Mouse (Mus musculus) thymus, adult 2 months (tissue): Measurements from ENCODE around the gene Paqr4. TPM values are rescaled to one million over a fixed set of nuclear protein-coding genes. Genes with fewer than 3 reads are reported as not detected.

Experiments used
- DNase-seq: peaks from one replicate; pipeline ENCODE4 v3.0.0; 2021
- H3K27ac ChIP-seq: fragments of 200-500 bp; 2 replicates; pipeline ENCODE4 v1.5.1; 2012; ENCODE audit warnings: low read length, control low read depth; ENCODE audit not compliant: control insufficient read depth, insufficient read depth
- H3K27me3 ChIP-seq: fragments of 200-500 bp; 2 replicates; pipeline ENCODE4 v1.6.1; 2012; ENCODE audit warnings: mild to moderate bottlenecking, low read length, moderate library complexity, mixed read lengths; ENCODE audit not compliant: control insufficient read depth, insufficient read depth
- H3K36me3 ChIP-seq: fragments of 200-500 bp; 2 replicates; pipeline ENCODE4 v1.6.1; 2012; ENCODE audit warnings: mild to moderate bottlenecking, low read length, moderate library complexity; ENCODE audit not compliant: control insufficient read depth, insufficient read depth
- H3K4me1 ChIP-seq: fragments of 200-500 bp; replicated peaks from 2 replicates; pipeline ENCODE4 v1.6.1; 2012; ENCODE audit warnings: low read length; ENCODE audit not compliant: control insufficient read depth, insufficient read depth
- H3K4me3 ChIP-seq: fragments of 200-500 bp; 2 replicates; pipeline ENCODE4 v1.5.1; 2012; ENCODE audit warnings: mild to moderate bottlenecking, low read length, control low read depth, moderate library complexity; ENCODE audit not compliant: control insufficient read depth, insufficient read depth
- CTCF ChIP-seq: fragments of 200-500 bp; IDR thresholded peaks from 2 replicates; pipeline ENCODE4 v1.5.1; 2012; ENCODE audit warnings: mild to moderate bottlenecking, control low read depth, low read length, moderate library complexity, borderline replicate concordance; ENCODE audit not compliant: control insufficient read depth, poor library complexity, insufficient read depth; ENCODE audit errors: extremely low read depth
- POLR2A ChIP-seq: fragments of 200-500 bp; IDR thresholded peaks from 2 replicates; pipeline ENCODE4 v1.6.1; 2012; ENCODE audit warnings: mild to moderate bottlenecking, low read length, control low read depth, moderate library complexity; ENCODE audit not compliant: control insufficient read depth, poor library complexity, insufficient read depth; ENCODE audit errors: extremely low read depth
- WGBS: fragments of 180-500 bp; shearing (Covaris S2); methylation state at CpG from one replicate; pipeline ENCODE4 v1.1.7; 2018; 5-methylcytosine and 5-hydroxymethylcytosine counted together
- polyA plus RNA-seq: library from polyadenylated mRNA; depleted of rRNA; stranded (reverse); fragments of >200 nt; gene quantifications from 2 replicates; pipeline ENCODE4 v1.2.3, GENCODE M21; 2012

Gene Paqr4
- polyA plus RNA-seq, 1 experiment: 12.4 TPM

GRCm38 (mm10) chr17:23740136-23740584 lies 507 bp downstream of the Paqr4 start:
- TF ChIP-seq CTCF (0 out of 2 replicates have a peak, but pooled peaks have one; percentile 5), POLR2A (no peak)
- Histone ChIP-seq H3K27ac (no peak overlapping the region), H3K4me3 (peak overlapping the region; percentile 68), H3K27me3 (peaks cover 29% of the 10 kb centered on the region), H3K36me3 (no peaks in the 10 kb centered on the region), H3K4me1 (peaks cover 26% of the 10 kb centered on the region)
- WGBS: 1% methylated on average over 45 of the region's 46 CpGs
- peak; percentile 64 for DNase-seq

DNA sequence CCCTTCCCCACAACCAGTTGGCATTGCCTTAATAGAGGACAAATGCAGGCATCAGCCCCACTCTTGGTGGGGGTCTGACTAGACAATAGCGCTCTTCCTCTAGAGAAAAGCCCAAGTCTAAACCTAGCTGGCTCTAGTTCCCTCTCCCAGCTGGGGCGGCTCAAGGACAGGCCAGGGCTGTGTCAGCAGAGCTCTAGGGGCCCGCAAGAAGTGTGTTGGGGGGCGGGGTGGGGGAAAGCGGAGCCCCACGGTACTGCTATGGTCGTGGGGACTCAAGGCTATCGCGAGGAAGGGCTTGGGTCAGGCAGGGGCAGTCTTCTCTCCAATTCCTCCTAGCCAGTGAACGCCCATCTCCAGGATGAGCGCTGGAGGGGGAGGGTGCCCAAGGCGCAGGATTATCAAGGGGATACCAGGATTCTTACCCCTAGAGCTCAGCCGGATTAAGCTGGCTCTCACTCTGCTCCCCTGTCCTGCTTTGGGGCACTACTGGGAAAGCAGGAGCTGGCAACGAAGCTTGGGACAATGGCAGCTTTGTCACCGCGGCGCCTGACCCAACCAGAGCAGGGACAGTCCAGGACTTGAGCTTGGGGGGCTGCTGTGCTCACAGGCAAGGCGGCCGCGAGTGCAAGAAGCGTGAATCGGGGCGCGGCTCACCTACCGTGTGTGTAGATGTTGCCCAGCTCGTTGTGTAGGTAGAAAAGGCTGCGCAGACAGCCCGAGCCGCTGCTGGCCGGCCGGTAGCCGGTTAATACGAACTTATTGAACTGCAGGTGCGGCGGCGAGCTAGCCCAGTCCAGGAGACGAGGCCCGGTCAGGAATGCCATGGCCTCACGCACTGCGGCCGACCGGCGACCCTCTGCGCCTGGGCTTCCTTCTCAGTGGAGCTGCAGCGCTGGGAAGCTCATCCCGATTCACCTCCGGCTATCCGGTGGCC lies 1.2 kb downstream of the Paqr4 start:
- 8% methylated on average over 48 of the region's 48 CpGs for WGBS
- peaks cover 21% of the 10 kb centered on the region for H3K4me1 ChIP-seq
- peak overlapping the region; percentile 68 for H3K4me3 ChIP-seq
- no peak overlapping the region for H3K27ac ChIP-seq
- H3K36me3 ChIP-seq: no peaks in the 10 kb centered on the region
- TF ChIP-seq POLR2A (no peak), CTCF (0 out of 2 replicates have a peak, but pooled peaks have one; percentile 12)
- peaks cover 24% of the 10 kb centered on the region for H3K27me3 ChIP-seq
- DNase-seq: no peak

- no peaks in the 10 kb centered on the region for H3K36me3 ChIP-seq
- no peak for DNase-seq
- TF ChIP-seq CTCF: no peak
- TF ChIP-seq POLR2A: no peak
- 81% methylated on average over 2 of the region's 2 CpGs for WGBS
- peaks cover 21% of the 10 kb centered on the region for H3K4me1 ChIP-seq
- H3K27ac ChIP-seq: no peak overlapping the region
- H3K27me3 ChIP-seq: peaks cover 24% of the 10 kb centered on the region
- H3K4me3 ChIP-seq: no peak overlapping the region
Measured at GRCm38 (mm10) chr17:23738836-23739201, 1.8 kb downstream of the Paqr4 start.

DNA sequence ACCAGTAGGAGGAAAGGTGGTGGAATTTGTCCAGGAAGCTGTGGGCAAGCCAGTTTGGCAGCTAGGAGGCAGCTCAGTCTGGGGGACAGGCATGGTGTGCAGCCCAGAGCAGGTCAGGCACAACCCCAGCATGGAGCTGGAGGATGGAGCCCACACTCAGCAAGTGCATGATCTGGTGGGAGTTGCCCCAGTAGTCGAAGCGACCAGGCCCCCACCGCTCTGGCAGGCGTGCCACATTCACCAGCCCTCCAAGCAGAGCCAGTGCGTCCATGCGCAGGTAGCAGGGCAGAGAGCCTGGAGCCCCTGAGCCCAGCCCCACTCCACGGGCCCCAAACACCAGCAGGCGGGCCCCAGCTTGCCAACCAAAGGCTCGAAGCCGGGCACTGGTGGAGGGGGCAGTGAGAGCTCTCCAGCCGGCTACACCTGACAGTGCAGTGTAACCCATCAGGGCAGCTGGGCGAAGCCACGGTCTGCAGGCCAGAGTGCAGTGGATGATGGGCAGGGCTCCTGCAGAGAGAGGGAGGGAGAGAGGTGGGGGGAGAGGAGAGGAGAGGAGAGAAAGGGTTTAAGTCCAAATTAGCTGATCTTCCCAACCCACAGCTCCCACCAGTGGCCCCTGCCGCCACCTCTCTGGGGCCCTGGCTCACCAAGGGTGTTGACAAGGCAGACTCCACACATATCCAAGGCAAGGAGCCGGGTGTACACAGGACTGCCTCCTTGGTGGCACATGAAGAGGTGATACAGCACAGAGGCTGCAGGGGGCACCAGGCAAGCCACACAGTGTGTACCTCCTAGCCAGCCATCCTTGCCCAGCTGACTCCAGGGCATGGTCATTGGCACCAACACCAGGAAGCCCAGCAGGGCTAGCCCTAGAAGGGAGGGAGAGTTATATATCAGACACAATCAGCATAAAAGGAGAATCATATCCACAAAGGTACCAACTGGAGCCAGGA lies 2.9 kb downstream of the Paqr4 start:
- Histone ChIP-seq H3K4me3 (no peak overlapping the region), H3K27ac (no peak overlapping the region), H3K27me3 (peaks cover 18% of the 10 kb centered on the region), H3K36me3 (no peaks in the 10 kb centered on the region), H3K4me1 (peaks cover 21% of the 10 kb centered on the region)
- WGBS: 89% methylated on average over 15 of the region's 15 CpGs
- DNase-seq: no peak
- TF ChIP-seq CTCF (no peak), POLR2A (no peak)

GRCm38 (mm10) chr17:23734341-23734740 lies 6.3 kb downstream of the Paqr4 start:
- Histone ChIP-seq H3K4me1 (peaks cover under 1% of the 10 kb centered on the region; the same call in 1 of the 2 replicates), H3K4me3 (no peak overlapping the region), H3K27ac (no peak overlapping the region), H3K36me3 (no peaks in the 10 kb centered on the region), H3K27me3 (peaks cover 3% of the 10 kb centered on the region; the same call in 1 of the 2 replicates)
- DNase-seq: no peak
- 93% methylated on average over 1 of the region's 1 CpGs for WGBS
- no peak for TF ChIP-seq CTCF
- no peak for TF ChIP-seq POLR2A

GRCm38 (mm10) chr17:23730441-23730840 lies 10.2 kb downstream of the Paqr4 start:
- TF ChIP-seq CTCF (no peak), POLR2A (no peak)
- Histone ChIP-seq H3K4me3 (no peak overlapping the region), H3K27ac (no peak overlapping the region), H3K4me1 (peaks cover 9% of the 10 kb centered on the region; the same call in 1 of the 2 replicates), H3K36me3 (no peaks in the 10 kb centered on the region), H3K27me3 (peaks cover 2% of the 10 kb centered on the region; the same call in 1 of the 2 replicates)
- WGBS: 79% methylated on average over 1 of the region's 1 CpGs
- no peak for DNase-seq
